Mouse (Mus musculus) retina, postnatal 1 day (tissue): ENCODE data around the gene Brsk1.

Source experiments
- DNase-seq: peaks from one replicate; pipeline ENCODE4 v3.0.0-alpha.2; 2012

Brsk1 gene

DNA sequence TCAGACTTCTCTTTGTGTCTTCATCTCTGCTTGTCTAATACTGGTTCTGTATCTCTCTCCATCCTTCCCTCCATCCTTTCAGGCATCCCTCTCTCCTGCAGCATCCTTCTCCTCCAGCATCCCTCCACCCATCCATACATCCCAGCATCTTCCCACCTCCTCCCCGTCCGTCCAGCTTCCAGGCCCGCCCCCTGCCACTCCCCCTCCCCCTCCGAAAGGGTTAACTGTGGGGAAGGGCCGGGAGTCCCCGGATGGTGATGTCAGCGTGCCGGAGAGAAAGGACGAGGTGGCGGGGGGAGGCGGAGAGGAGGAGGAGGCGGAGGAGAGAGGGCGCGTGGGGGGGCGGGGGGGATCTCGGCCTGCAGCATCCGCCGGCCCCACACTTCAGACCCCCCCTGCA, at the start of gene Brsk1:
Gene Brsk1 (plus strand): TSS at position 218 of the 400 bp plus-strand sequence.
- peak; percentile 96 for DNase-seq

DNA sequence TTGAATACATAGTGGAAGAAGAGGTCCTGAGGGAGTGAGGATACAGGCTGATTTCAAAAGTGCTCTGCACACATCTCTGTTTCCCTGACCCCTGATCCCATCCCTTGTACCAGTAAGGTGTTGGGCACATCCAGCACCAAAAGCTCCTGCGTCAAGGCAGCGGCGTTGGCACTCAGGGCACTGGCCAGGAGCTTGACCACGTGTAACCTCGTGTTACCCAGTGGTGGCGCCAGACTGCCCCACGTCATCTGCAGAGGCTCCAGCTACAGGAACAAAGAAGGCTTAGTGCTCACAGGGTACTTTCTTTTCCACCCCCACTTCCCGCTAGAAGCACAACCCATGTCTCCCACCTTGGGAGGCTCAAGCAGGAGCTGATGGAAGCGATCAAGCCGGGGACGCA, 49.2 kb upstream of the Brsk1 start:
- no peak for DNase-seq

DNA sequence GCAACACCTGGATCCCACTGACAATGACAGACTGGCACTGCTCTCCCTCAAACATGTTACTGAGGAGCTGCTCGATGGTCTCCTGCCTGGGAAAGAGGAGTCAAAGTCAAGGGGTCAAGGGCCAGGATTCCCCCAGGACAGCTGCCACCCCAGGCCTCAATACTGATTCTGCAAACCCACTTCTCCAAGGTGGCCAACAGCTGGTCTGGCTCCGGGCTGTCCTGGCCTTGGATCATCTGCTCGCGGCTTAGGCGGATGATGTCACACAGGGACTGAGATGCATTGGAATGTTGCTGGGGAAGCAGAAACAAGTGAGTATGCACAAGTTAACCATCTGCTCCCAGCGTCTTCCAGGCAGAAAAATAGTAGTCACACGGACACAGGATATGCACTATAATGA, 48.4 kb upstream of the Brsk1 start:
- no peak for DNase-seq

DNA sequence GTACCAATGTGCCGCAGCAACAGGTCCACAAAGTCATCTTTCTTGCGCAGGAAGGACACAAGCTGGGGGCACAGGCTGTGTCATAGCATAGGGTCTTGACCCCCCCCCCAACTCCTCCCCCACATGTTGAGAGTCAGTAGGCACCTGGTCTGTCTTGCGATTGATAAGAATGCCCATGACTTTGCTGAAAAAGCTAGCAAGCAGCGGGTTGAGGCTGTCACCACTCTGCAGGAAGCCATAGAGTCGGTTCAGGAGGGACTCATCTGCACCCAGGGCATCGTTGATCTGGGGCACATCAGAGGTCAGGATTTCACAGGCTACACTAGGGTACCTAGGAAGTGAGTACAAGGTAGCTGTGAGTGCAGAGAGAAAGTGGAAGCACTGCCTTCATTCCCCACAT, 47.2 kb upstream of the Brsk1 start:
- DNase-seq: no peak

DNA sequence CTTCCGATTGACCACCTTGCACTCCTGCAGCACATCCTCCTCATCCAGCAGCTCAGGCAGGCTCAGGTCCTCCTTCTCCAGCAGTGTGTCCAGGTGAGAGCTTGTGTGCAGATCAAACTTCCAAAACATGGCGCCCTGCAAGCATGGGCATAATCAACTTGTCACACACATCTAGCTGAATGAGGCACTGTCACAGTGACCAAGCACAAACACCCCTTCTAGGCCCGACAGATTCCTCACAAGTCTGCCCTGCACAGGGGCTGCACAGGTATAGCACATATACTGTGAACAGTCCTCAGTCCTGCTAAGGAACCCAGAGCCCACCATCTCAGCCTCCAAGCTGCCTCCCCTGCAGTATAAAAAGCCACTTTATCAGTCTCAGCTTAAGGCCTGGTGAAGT, 43.6 kb upstream of the Brsk1 start:
- DNase-seq: no peak

DNA sequence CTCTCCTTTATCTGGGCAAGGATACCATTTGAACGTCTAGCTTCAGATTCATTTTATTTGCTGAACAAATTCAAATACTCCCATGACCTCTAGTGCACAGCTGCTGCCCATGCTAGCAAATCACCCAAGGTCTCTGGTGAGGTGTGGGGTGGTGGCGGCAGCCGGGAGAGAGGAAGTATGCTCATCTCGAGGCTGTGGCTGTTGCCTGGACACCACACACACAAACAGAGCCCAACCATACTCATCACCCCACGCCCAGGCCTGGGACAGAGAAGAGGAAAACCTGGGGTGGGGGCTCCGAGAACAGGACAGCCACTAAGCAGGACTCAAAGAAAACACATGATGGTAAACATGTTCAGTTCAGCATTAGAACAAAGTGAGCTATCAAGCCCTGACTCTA, 43.1 kb upstream of the Brsk1 start:
- no peak for DNase-seq

DNA sequence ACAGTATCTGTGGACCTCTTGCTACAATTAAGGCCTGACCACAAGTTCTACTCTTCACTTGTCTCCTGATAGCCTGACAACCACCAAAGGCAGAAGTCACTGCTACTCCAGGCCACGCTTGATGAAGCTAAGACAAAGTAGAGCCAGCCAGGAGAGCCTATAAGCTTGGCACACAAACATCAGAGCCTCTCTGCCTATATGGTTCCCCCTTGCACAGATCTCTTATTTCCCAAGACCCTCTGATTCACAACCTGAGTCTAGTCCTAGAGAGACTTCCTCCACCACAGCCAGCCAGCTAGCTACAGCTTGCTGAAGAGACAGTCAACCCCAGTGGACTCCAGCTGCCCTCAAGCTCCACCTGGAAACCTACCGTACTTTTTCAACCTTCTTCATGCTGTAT, 42.4 kb upstream of the Brsk1 start:
- DNase-seq: no peak

DNA sequence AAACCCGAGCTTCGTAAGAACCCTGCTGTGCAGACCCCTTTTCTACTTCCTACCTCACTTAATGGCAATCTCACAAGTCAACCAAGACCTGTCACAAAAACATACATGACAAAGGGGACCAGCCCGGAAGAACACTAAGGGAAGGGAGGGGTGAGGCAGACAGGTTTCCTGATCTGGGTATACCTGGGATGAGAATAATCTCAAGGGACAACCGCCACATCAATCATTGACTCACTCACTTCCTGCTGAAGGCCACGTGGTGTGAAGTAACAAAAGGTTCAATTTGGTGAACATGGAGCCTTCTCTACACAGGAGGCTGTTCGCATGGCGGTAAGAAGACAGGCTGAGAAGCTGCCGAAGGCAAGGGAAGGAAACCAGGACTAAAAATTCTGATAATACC, 38.8 kb upstream of the Brsk1 start:
- DNase-seq: no peak

DNA sequence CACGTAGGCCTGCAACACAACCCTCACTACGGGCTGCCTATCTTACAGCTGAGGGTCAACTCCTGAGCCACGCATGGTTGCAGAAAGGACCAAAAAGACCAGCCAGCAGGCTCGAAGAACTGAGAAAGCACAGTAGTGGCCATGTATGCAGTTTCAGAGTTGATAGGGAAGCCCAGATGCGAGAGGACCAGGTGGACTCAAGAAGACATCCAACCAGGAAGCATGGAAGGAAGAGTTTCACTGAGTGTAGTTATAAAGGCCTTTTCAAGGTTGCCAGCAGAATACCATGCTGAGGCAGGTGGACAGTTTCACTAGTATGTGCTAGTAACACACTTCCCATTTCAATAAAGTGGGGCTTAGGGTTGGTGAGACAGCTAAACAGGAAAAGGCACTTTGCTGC, 37.7 kb upstream of the Brsk1 start:
- no peak for DNase-seq

DNA sequence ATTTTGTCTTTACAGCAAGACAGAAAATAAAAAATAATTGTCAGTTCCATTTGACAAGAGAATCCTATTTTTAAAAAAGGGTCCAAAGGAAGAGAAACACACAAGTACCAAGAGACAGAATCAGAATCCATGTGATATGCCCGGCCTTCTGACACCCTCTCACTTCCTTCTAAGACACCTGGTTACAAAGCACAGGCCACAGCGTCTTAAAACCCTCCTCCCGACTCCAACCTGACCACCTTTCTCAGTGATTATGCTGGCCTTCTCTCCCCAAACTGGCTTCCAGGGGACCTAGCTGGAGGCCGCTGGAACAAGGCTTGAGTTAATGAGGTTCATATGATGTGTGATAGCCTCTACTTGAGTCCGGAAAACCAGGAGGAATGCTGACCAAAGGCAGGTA, 37.1 kb upstream of the Brsk1 start:
- DNase-seq: no peak

DNA sequence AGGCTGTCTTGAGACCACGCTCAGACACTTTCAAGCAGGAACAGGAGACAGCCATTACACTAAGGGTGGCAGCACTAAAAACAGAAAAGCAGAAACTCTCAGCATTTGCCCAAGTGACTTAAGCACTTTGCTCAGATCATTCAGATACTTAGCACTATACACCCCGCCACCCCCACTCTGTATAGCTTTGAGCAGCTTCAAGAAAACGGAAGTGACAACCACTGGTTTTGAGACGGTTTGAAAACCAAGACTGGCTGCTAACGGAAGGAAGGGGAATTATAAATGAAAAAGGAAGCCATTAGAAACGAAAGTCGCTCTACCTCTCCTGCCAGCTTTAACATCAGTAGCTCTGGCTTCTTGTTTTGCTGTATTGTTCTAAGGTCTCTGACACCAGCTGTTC, 36.6 kb upstream of the Brsk1 start:
- no peak for DNase-seq

DNA sequence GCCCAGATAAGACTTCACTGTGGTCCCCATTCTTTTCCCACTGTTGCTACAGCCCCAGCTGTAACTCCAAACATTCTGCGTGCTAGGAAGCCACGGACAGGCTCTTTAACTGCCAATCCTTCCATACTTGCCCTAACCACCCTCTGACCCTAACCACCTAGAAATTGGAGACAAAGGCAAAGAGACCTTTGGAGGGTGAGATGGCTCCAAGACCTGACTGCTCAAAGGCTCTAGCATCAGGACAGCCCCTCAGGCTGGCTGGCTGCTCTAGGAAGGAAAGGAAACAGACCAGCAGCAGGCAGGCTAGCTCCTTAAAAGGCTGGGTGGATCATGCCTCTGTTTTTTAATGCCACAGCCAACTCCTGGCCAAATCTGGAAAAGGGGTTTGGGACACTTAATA, 36.2 kb upstream of the Brsk1 start:
- DNase-seq: no peak

DNA sequence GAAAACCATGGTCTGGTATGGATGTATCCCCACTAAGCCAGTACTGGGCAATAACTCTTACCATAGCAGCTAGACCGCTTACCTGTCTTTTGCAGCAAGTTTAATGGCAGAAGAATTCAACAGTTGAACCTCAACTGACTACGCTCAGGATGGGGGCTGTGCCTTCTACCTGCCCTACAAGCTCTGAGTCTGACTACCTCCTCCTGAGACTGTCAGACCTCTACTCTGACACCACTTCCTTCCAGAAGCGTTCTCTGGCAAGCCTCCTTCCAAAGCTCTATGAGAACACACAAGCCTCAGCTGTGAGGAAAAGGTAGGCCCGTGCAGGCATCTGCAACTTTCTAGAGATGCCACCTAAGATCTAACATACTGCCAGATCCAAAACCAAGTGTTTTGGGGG, 35.0 kb upstream of the Brsk1 start:
- no peak for DNase-seq

DNA sequence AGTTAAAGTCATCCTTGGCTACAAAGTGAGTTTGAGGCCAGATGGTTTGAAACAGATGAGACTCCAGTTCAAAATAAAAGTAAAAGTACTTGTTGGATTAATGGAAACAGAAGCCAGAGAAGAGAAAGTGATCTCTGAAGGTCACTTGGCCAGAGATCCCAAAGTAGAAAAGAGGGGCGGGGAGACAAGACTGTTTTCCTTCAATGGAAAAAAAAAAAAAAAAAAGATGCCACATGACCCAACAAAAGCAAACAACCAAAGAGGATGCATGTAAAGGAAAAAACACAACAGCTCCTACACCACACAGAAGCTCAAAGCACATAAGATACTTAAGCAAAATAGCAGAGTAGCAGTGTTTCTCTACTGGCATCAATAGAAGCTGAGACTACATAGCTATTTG, 34.5 kb upstream of the Brsk1 start:
- no peak for DNase-seq

DNA sequence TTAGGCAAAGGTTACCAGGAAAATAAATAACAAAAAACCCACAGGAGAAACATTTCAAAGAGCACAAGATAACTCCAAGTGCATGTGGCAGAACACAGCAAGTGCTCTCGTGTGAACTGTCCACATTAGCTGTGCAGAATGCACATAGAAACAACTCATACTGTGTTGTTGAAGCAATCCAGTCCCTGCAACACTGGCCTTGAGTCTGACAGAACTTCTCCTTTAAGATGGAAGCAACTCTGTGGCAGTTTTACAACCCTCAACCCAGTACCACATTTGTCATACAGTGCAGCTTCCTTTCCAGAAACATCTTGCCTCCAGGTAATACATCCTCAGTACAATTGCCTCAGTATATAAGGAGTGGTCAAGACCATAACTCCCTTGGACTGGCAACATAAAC, 33.6 kb upstream of the Brsk1 start:
- DNase-seq: no peak

DNA sequence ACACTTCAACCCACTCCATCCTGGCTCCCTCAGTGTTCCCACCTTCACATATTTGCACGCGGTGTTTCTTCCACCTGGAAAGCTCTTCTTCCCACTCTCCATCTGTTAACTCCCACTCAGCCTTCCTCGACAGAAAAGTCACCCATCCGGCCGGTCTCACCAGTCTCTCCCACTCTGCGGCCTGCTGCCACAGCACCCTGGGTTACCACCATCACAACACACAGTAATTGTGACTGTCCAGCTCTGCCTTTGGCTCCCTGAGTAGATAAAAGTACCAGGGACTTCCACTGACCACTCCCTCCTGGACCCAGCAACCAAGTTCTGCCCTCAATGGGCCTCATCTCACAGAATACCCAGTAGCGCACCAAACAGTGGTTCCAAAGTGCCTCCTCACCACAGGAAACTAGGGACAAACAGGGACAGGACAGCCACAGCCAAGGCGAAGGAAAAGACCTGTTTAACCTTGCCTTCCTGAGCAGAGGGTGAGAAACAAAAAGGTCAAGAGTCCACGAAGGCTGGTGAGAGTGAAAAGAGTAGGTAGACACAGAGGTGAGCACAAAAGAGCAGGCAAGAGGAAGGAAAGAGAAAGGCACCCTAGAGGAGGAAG, 32.8 kb upstream of the Brsk1 start:
- peak; percentile 6 for DNase-seq

DNA sequence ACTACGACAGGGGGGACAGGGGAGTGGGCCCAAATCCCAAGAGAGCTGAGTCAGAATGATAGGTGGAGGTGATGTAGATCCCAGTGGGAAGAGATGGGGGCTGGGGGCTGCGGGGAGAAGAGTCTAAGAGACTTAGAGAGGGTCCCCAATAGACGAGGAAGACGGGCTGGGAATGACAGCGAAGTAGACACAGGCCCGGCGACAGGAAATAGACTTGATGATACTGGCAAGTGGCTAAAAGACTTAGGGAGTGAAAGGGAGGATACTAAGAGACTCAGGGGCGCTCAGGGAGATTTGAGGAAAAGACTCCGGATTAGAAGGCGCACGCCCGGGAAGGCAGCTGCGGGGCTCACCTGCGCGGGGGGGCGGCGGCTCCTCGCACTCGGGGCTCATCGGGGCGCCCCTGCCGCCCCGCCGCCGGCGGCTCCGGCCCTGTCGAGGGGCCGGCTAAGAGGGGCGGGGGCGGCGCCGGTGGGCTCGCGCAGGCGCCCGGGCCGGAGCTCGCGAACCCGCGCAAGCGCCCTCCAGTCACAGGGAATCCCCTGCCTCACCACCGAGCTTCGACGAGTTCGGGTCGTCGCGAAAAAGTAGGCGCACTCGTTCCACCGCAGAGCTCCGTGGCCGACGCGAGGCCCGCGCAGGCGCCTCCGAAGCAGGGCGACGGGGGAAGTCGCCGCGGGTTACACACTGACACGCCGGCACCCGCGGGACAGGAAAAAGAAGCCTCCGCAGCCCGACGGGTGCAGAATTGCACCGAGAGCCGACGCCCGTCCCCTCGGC, 32.1 kb upstream of the Brsk1 start:
- no peak for DNase-seq

DNA sequence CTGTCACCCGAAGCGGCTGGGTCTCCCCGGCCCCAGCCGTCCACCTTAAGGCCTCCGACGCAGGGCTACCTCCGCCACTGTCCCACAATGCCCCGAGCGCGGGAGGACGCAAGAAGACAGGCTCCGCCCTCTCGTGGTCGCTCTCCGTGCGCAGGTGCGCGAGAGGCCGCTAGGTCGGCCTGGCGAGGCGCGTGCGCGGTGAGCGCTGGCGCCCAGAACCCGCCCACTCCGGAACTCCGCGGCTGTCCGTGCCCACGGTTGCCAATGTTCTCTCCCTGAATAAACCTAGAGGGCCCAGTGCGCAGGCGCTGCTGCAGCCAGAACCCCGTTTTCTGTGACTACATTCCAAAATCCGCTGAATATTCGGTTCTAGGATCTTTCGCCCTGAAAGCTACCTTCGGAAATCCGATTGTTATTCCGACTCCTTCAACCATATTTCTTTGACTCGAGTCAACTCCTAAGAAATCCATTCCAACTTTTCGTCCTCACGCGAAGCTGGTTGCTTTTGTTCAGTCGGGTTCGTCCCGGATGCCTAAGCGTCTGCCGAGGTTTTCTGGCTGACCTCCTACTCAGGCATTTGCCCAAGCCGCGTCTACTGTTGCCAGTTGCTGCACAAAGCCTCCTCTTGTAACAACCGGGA, 31.4 kb upstream of the Brsk1 start, which contains the start of gene Ppp6r1:
Gene Ppp6r1 (minus strand): TSS at position 108 of the 640 bp plus-strand sequence.
- DNase-seq: peak; percentile 98

DNA sequence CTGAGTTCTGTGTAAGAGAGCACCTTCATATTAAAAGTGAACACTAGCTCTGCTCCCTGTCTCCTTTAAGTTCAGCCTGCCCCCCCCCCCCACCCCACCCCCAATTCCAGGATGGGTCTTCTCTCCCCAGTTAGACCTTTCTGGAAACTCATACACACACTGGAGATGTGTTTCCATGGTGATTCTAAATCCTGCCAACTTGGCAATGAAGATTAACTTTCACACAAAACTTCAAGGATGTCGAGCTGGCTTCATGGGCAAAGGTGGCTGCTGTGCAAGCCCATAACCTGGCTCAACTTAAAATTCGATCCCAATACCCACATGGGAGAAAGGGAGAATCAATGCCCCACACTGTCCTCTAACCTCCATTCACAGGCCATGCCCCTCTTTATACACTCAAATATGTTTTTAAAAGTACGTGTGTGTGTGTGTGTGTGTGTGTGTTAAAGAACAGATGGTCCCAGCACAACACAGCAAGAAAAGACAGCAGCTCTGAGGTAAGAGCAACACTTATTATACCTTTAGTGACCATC, 30.4 kb upstream of the Brsk1 start:
- DNase-seq: no peak

DNA sequence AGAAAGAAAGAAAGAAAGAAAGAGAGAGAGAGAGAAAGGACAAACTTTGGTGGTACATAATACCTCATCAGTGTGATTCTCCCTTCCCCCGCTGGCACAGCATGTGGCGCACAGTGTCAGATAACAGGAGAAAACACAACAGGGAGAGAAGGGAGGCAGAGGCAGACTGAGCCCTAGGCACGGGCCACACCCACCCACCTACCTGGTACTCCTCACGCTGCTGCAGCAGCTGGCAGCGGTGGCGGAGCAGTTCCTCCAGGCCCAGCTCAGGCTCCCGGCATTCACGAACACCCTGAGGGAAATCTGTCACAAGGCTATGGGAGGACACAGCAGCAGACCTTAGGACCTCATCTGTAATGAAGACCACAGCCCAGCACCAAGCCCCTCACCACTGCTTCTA, 27.2 kb upstream of the Brsk1 start:
- DNase-seq: no peak

DNA sequence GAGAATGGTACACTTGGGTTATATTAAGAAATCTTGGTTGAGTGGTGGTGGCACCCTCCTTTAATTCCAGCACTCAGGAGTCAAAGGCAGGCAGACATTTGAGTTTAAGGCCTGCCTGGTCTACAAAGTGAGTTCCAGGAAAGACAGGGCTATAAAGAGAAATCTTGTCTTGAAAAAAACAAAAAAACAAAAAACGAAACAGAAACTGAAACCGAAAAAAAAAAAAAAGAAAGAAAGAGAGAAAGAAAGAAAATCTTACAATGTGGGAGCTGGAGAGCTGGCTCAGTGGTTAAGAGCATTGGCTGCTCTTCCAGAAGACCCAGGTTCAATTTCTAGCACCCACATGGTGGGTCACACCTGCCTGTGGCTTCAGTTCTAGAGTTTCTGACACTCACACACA, 26.7 kb upstream of the Brsk1 start:
- no peak for DNase-seq

DNA sequence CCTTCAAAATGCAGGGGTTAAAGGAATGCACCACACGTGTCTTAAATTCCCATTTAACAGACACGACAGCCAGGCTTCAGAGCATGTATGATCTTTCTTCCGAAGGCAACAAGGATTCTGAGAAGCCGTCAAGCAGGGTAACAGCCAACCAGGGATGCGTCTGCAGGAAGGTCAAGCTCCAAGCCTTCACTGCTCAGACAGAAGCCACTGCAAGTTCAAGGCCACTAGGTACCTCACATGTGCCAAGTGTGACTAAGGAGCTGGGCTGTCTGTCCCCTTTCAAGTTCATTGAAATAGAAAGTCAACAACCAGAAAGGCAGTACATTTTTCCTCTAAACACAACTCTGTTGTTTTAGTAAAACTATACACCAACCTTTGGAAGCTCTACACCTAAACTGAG, 23.5 kb upstream of the Brsk1 start:
- DNase-seq: no peak

DNA sequence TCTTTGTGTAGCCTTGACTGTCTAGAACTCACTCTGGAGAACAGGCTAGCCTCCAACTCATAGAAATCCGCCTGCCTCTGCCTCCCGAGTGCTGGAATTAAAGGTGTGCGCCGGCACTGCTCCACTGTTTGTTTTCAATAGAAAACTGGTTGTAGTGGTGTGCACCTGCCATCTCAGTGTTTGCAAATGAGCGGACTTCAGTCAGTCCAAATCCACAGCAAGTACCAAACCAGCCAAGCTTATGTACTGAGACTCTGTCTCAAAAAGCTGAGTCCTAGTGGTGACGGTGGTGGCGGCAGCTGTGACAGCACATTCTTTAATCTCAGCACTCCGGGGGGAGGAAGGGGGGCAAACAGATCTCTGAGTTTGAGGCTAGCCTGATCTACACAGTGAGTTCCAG, 21.9 kb upstream of the Brsk1 start:
- no peak for DNase-seq

DNA sequence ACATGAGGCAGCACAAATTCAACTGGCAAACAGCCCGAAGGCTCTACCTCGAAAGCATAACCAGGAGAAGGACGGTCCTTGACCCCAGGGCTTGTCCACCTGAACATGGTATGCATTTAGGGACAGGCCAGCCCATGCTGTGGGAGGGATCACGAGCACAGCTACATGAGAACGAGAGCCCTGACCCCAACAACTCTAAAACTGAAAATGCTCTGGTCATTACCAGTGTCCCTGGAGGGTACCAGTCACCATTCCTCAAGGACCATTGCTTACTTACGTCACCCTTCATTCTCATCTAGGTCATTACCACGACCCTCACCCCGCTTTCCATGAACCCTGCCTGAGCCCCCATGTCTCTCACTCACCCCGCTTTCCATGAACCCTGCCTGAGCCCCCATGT, 21.2 kb upstream of the Brsk1 start:
- no peak for DNase-seq
